In the genomic region with DNA sequence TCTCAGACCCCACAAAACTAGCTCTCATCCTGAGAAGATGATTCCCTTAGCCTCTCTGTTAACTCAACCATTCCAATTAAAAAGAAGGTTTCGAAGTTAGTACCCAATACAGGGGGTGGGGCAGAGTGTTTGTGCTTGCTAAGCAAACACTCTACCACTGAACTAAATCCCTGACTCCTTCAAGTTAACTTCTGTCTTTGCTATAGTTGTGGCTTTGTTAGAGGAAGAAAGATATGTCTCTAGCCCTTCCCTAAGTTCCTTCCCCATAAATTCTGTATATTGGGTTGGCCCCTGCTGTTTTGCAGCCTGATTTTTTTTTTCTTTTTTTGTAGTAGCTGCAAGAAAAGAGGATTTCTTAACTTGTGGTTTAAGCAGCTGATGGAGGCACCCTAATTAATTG, we compare ENCODE assay signal across 23 mouse cellular contexts.
DNase-seq lines count a peak whose midpoint lies in the region; ATAC-seq and TF ChIP-seq lines count a peak whose summit lies in the region.
"Had no signal": no experiment of that assay in that cellular context is flagged by ENCODE, and none has a peak within 500 bp of the region (broad histone marks: within the 10 kb centered on the region; RNA-seq: fewer than 3 reads in every experiment).

No protein-coding gene starts in this region.

- no peak for TF ChIP-seq RAD21 in MEL (IDR thresholded peaks at IDR 0.05; ENCODE audit: low read depth, low read length)

- no peak for DNase-seq in lung, postnatal 25 days (ENCODE audit: low spot score)
- DNase-seq in 416B (ENCODE audit: low read depth) (peak; percentile 63), MEL (ENCODE audit: low read depth, low spot score) (peak; percentile 38)
- no peak for DNase-seq in cerebellum, adult 11 months
- DNase-seq in frontal cortex, postnatal 36 days (ENCODE audit: low spot score in 2 of 2) = no peak
- DNase-seq: adrenal gland, postnatal 14 days; cerebellum, adult 9-11 months; kidney, adult 9 months; kidney, postnatal 14 days; lung, postnatal 14 days; thymus, adult 18-20 months; thymus, postnatal 36 days had no signal

- no peaks in the 10 kb centered on the region for H3K27me3 ChIP-seq in lung, embryonic 15.5 days
- no peaks in the 10 kb centered on the region for H3K27me3 ChIP-seq in MEL (ENCODE audit: control insufficient read depth in 1 of 2, insufficient read depth in 2 of 2, low read length in 2 of 2)
- H3K27me3 ChIP-seq: midbrain, embryonic 12.5 days; neural tube, embryonic 12.5 days had no signal

- H3K36me3 ChIP-seq in lung, embryonic 15.5 days = no peaks in the 10 kb centered on the region
- H3K36me3 ChIP-seq in MEL (ENCODE audit: control insufficient read depth in 1 of 2, insufficient read depth in 2 of 2, low read length in 2 of 2) (peaks cover 8 to 19% of the 10 kb centered on the region in 2 experiments), macrophage (ENCODE audit: inconsistent target) (no peaks in the 10 kb centered on the region)
- H3K36me3 ChIP-seq: embryonic facial prominence, embryonic 10.5 days; forebrain, embryonic 10.5 days; midbrain, embryonic 12.5 days; neural tube, embryonic 12.5 days had no signal

- no peak overlapping the region for H3K4me2 ChIP-seq in lung, embryonic 15.5 days
- H3K4me2 ChIP-seq: heart, embryonic 11.5 days; liver, embryonic 11.5 days; midbrain, embryonic 12.5 days; neural tube, embryonic 12.5 days had no signal

- peaks cover 39% of the 10 kb centered on the region for H3K4me1 ChIP-seq in lung, embryonic 15.5 days
- peaks cover 10 to 11% of the 10 kb centered on the region in 2 experiments for H3K4me1 ChIP-seq in MEL (ENCODE audit: control insufficient read depth in 1 of 2, insufficient read depth in 2 of 2, low read length in 2 of 2)

- H3K79me2 ChIP-seq in MEL (ENCODE audit: control insufficient read depth, insufficient read depth, low read length, poor library complexity) (peaks cover 9% of the 10 kb centered on the region), macrophage (ENCODE audit: inconsistent target) (peaks cover 85% of the 10 kb centered on the region)

- no peak for TF ChIP-seq EP300 in MEL (IDR thresholded peaks at IDR 0.05; ENCODE audit: low read depth in 1 of 2, low read length in 2 of 2)

- H3K9ac ChIP-seq in lung, embryonic 15.5 days = no peak overlapping the region
- no peak overlapping the region for H3K9ac ChIP-seq in MEL (ENCODE audit: control insufficient read depth, low read depth, low read length, poor library complexity, severe bottlenecking)
- H3K9ac ChIP-seq: midbrain, embryonic 12.5 days; neural tube, embryonic 12.5 days had no signal

- TF ChIP-seq CTCF in MEL (IDR thresholded peaks at IDR 0.05 in 2 of 3, conservative IDR thresholded peaks at IDR 0.05 in 1 of 3; ENCODE audit: control insufficient read depth in 1 of 3, insufficient read depth in 1 of 3, low read depth in 2 of 3, low read length in 3 of 3, poor library complexity in 1 of 3, severe bottlenecking in 1 of 3) = no peak

- TF ChIP-seq POLR2A in MEL (IDR thresholded peaks at IDR 0.05; ENCODE audit: control insufficient read depth in 1 of 2, insufficient read depth in 1 of 2, low read depth in 1 of 2, low read length in 2 of 2, poor library complexity in 1 of 2) = no peak

- ATAC-seq in lung, embryonic 15.5 days (ENCODE audit: borderline replicate concordance, extremely low read depth, low FRiP score, low TSS enrichment) = no peak
- ATAC-seq: forebrain, embryonic 16.5 days; hindbrain, postnatal 0 days; intestine, embryonic 16.5 days had no signal

- 57% methylated on average over 1 of the region's 1 CpGs for WGBS in lung, embryonic 15.5 days
- 11% methylated on average over 1 of the region's 1 CpGs for WGBS in macrophage (ENCODE audit: missing documents)

- H3K9me3 ChIP-seq in lung, embryonic 15.5 days = no peaks in the 10 kb centered on the region
- H3K9me3 ChIP-seq in MEL (replicated peaks; ENCODE audit: insufficient read depth, low read length) = no peaks in the 10 kb centered on the region
- H3K9me3 ChIP-seq: embryonic facial prominence, embryonic 10.5 days; forebrain, embryonic 10.5 days; midbrain, embryonic 12.5 days; neural tube, embryonic 12.5 days had no signal

- H3K4me3 ChIP-seq in lung, embryonic 15.5 days = no peak overlapping the region
- H3K4me3 ChIP-seq in MEL (ENCODE audit: control insufficient read depth in 1 of 2, insufficient read depth in 1 of 2, low read depth in 2 of 2, low read length in 2 of 2) = no peak overlapping the region
- peak overlapping the region; percentile 12; the same call in 1 of the 2 replicates for H3K4me3 ChIP-seq in macrophage (ENCODE audit: inconsistent target)
- H3K4me3 ChIP-seq: embryonic facial prominence, embryonic 10.5 days; forebrain, embryonic 10.5 days; midbrain, embryonic 12.5 days; neural tube, embryonic 12.5 days had no signal

- peak overlapping the region; percentile 84; the same call in 1 of the 2 replicates for H3K27ac ChIP-seq in lung, embryonic 15.5 days
- no peak overlapping the region for H3K27ac ChIP-seq in MEL (ENCODE audit: control insufficient read depth, low read depth, low read length)
- peak overlapping the region; percentile 98 for H3K27ac ChIP-seq in macrophage
- H3K27ac ChIP-seq: embryonic facial prominence, embryonic 10.5 days; forebrain, embryonic 10.5 days; hindbrain, postnatal 0 days; midbrain, embryonic 12.5 days; neural tube, embryonic 12.5 days had no signal

TF ChIP-seq in MEL, 35 proteins besides CTCF, POLR2A, EP300 and RAD21:
- TF ChIP-seq ZNF384 (IDR thresholded peaks at IDR 0.05; ENCODE audit: low read depth, low read length) = peak; percentile 79
- no peak for TF ChIP-seq MAX (IDR thresholded peaks at IDR 0.05; ENCODE audit: low read length)
- TF ChIP-seq RCOR1 (IDR thresholded peaks at IDR 0.05; ENCODE audit: low read depth, low read length) = peak; percentile 34; the same call in 1 of the 2 replicates

Comparison
In these comparisons a context has a peak if more than half of its experiments do, and no peak if none do; other contexts are left out.
1. DNase-seq: peak in 416B (single experiment) and MEL (single experiment); none in lung, postnatal 25 days (single experiment), cerebellum, adult 11 months (single experiment) and frontal cortex, postnatal 36 days (0 of 2).